Mouse (Mus musculus) A20 (cell line): ENCODE results near the gene Zfp988.
"Not testable (repeated sequence)": the region's sequence is repeated elsewhere in the genome, so short reads cannot be mapped to it uniquely, and the experiment has no call there.

Source experiments
- DNase-seq: peaks from one replicate; pipeline ENCODE4 v3.0.0-alpha.2; 2011; ENCODE audit warnings: low read depth, low spot score

The Zfp988 gene

DNA sequence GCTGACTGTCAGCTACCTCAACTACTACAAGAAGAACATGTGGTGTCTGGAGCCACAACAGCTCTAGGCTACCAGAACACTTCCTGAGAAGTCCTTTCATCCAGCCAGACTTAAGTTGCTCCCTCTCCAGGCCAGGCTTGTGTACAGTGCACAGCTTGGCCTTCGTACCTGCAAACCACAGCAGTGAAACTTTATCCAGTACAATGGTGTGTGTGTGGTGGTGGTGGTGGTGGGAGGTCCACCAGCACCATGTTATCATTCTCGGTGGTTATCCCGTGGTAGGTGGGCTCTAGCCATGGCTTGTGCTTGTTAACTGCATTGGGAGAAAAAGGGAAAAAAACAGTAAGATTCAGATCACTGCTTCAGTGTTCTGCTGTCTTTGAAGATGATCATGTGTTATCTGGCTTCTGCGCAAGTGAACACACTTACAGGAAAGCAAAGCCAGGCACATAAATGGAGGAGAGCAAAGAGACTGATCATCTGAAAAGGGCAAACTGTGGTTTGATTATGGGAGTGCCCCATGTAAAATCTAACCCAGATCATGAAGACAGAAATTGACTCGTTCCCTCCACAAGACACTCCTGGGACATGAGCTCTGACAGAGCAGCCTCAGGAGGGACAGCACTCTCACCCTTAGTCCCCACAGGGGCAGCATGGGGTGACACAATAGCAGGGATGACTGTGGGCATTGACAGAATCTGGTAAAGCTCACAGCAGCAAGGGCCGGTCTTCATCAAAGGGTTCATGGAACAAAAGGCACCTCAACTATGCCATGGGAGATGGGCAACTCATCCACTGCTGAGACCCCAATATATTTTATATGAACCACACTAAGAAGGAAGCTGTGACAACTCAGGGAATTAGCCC is 37.8 kb downstream of the Zfp988 start:
- DNase-seq = not testable (repeated sequence)

DNA sequence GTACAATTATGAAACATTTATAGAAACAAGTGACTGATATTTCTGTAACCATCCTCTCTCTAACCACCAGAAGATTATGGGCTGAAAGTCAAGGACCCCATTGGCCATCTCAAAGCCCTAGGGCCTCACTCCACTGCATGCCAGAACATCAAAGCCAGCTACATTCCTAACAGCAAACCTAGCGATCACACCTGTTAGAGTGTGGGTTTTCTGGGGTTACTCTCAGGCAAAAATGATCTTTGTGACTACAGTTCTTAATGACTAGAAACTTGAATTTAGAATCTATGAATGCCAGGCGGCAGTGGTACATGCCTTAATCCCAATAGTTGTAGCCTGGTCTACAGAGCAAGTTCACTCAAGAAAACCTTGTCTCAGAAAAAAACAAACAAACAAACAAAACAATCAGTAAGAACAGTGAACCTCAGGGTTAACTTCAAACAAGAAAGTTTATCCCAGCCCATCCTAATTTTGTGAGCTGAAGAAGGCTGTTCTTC is 39.6 kb downstream of the Zfp988 start:
- DNase-seq = not testable (repeated sequence)

DNA sequence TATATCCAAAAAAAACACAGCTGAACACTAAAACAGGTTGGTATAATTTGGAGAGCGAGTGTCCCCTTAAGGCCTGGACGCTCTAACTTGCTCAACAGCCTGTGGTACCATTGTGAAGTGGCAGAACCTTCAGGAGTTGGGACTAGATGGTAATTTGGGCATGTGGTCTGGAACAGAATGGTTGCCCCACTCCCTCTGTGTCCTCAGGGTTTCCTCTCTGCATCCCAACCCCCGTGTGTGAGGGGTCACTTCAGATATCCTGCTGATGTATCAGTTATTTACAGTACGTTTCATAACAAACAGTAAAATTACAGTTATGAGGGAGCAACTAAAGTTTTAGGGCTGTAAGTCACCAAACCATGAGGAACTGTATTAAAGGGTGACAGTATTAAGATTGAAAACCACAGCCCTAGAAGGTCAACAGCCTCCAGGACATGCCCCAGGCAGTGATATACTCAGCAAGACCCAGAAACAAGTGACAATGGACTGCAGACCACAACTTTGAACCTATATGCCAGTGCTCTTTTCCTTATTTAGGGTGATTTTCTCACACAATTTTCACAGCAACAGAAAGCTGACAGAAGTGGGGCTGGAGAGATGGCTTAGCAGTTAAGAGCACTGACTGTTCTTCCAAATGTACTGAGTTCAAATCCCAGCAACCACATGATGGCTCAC is 41.0 kb downstream of the Zfp988 start:
- DNase-seq = not testable (repeated sequence)

DNA sequence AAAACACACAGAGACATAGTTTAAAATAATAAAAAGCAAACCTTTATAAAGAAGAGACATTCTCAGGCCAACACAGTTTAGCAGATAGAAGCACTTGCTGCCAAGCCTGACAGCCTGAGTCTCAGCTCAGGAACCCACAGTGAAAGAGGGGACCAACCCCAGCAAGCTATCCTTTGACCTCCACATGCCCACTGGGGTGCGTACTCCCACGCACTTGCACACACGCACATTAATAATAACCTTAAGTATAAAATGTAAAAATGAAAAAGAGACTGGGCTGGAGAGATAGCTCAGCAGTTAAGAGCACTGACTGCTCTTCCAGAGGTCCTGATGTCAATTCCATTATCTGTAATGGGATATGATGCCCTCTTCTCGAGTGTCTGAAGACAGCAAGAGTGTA is 41.8 kb downstream of the Zfp988 start:
- not testable (repeated sequence) for DNase-seq

DNA sequence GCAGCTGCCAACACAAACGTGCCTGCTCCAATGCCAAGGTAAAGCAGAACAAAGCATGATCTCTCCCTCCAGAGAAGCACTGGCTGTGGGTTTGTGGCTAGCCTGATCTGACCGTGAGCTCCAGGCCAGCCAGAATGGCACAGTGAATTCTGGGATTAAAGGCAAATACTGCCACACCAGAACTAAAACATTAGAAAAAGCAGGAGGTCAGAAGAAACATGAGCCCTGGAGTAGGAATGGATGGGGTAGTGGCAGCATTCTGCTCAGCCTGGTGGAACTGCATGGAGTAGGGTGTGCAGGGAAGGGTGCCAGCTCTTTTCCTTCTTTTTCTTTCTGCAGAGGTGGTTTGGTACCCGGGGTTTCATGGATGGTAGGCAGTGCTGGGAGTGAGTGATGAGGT is 42.4 kb downstream of the Zfp988 start:
- DNase-seq = not testable (repeated sequence)

DNA sequence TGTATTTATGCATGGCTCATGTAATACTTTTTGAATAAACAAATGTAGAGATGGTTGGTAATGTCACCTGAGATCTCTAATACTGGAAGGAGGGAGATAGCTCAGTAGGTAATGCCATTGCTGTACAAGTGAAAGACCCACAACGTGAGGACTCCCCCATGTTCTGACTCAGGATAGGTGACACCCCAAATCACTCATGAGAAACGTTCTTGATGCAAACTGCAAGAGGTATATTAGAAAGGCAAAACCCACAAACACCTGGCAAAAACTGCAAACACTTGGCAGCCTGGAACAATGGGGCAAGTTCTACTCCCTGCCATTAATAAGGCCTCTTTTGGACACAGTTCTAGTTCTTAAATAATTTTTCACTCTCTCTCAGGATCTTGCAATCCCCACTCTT is 42.9 kb downstream of the Zfp988 start:
- DNase-seq = not testable (repeated sequence)

DNA sequence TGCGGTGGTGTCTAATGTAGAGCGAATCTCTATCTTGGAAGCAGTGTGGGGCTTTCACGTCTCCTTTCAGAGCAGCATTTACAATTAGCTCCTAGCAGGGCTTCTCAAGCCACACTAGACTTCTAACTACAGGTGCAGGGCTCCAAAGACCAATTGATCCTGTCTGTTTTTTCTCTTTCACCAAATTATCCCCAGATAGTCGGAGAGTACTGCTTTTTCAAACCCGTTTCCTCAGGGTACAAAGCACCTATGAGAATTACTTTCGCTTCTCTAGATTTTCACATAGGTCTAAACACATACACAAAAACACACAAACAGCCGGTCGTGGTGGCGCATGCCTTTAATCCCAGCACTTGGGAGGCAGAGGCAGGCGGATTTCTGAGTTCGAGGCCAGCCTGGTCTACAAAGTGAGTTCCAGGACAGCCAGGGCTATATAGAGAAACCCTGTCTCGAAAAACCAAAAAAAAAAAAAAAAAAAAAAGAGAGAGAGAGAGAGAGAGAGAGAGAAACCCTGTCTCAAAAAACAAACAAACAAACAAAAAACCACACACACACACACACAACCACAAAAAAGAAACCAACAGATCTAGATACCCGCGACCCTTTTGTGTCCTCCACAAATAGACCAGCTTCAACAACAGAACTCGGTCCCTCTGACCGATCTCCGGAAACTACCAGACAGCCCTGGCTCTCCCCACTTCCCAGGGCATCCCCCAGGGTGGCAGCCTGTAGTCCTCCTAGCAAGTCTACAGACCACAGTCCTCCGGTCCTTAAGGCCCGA is 43.6 kb downstream of the Zfp988 start:
- not testable (repeated sequence) for DNase-seq

DNA sequence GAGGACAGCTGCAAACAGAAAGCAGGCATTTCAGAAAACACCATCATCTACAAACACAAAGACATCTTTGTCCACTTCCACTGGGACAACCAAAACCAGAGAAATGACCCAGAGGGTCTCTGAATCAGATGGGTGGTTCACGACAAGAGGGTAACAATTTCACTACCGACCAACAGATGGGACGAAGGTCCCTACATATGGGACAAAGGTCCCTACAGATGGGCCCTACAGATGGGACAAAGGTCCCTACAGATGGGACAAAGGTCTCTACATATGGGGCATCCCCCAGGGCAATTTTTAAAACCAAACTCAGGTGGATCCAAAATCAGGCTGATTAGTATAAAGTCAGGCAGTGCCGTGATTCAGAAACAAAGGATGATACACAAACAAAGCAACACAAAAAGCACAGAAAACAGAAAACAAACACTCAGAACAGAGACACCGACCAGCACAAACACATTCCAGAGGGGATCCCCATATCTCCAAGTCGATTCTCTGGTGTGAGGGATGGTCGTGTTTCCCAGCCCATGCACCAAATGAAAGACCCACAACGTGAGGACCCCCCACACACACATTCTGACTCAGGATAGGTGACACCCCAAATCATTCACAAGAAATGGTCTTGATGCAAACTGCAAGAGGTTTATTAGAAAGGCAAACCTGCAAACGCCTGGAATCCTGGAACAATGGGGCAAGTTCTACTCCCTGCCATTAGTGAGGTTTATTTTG is 44.4 kb downstream of the Zfp988 start:
- not testable (repeated sequence) for DNase-seq

DNA sequence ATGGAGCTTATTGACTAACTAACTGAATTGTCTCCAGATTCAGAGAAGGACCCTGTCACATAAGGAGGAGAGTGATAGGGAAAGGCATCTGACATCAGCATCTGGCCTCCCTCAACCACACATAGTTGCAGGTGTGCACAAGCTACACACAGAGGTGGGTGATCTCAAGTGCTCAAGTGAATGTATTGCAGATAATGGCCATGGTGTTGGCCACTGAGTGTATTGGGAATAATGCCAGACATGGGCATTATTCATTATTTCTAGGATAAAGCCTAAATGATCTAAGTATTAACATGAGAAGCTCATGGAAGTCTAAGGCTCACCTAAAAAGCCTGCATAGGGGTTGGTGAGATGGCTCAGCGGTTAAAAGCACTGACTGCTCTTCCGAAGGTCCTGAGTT is 45.1 kb downstream of the Zfp988 start:
- DNase-seq = not testable (repeated sequence)

DNA sequence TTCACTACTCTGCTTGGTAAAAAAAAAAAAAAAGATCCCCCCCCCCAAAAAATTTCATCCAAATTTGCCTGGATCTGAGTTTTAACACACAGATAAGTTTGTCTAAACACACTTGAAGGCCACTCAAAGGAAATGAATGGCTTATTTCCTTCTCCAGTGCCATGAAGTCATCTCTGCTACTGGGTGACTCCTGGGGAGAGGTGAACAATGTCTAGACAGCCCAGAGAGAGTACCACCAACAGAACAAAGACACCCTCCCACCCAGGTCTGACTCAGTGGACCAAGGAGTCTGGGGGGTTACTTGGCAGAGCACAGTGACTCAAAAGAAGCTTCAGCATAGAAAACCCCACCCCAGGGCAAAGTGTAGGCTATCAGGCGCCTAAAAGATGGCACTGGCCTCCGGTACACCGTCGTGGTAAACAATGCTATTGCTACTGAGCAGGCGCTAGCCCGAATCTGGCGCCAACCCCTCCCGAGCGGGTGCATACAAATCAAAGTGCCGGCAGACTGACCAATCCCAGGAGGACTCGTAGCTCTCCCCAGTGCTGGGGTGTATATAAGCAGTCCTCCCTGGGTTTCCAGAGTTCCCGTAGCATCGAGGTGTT is 46.0 kb downstream of the Zfp988 start:
- not testable (repeated sequence) for DNase-seq

DNA sequence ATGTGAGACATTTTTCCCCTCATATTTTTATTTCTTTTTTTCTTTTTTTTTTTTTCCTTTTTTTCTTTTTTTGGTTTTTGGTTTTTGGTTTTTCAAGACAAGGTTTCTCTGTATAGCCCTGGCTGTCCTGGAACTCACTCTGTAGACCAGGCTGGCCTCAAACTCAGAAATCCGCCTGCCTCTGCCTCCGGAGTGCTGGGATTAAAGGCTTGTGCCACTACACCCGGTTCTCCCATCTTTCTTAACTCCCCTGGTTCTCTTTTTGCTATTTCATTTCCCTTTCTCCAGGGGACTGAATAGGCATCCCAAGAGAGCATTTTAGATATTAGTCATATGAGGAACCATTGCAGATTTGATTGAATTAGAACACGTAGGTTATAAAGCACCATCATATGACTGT is 48.2 kb downstream of the Zfp988 start:
- not testable (repeated sequence) for DNase-seq

DNA sequence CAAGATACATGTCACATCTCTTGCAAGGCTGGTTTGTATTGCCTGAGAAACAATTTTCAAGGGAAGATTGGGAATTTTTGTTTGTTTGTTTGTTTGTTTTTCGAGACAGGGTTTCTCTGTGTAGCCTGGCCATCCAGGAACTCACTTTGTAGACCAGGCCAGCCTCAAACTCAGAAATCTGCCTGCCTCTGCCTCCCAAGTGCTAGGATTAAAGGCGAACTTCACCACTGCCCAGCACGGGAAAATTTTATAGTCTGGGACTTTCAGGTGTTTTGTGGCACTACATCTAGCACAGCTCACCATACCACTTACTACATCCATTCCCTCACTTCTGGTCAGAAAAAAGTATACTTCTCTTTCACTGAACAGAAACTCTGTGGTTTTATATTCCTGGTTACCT is 50.6 kb downstream of the Zfp988 start:
- DNase-seq = not testable (repeated sequence)

DNA sequence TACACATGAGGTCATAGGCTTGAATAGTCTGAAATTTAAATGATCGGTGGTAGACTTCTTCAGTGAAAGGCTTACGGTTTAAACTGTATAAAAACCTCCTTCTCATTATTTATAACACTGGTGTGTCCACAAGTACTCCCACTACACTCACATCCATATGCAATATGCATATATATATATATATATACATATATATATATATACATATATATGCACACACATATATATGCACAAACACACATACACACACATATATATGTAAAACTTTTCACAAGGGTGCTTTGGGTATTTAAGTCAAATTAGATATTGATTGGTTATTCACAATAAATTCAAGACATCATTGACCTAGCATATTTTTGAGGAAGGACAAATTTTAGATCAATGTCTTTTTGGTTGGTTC is 51.7 kb downstream of the Zfp988 start:
- DNase-seq = not testable (repeated sequence)

DNA sequence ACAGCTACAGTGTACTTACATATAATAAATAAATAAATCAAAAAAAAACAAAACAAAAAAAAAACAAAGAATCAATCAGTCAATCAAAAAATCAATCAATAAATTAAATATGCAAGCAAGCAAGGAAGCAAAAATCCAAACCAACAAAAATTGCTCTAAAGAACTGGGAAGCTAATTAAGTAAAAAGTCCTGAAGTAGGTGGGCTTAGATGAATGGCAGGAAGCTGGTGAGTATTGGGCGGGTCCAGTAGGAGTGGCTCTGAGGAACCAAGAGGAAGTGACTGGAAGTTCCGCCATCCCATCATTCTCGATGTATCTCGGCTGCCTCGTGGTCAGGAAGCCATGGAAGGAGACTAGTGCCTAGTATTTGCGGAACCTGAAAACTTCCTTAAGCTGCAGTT is 55.5 kb downstream of the Zfp988 start, which contains the start of gene Zfp978:
TSS of gene Zfp978 (plus strand) at position 301 of the 400 bp plus-strand sequence.
- not testable (repeated sequence) for DNase-seq

DNA sequence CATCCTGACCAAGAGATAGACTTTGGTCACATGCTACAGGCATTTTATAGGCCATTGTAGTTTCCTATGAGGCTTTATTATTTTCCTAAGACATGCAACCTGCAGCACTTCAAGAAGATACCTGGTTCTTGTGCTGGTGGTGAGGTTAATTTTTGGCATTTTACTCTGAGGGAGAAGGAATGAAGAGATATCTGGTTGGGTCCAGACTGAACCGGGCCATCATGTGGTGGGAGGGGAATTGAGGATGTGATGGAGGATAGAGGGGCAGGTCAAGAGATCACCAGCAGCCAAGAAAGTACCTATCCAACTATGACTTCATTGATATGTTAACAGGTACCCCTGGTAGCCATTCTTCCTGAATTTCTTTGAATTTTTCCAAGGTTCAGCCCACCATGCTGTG is 56.4 kb downstream of the Zfp988 start:
- not testable (repeated sequence) for DNase-seq

DNA sequence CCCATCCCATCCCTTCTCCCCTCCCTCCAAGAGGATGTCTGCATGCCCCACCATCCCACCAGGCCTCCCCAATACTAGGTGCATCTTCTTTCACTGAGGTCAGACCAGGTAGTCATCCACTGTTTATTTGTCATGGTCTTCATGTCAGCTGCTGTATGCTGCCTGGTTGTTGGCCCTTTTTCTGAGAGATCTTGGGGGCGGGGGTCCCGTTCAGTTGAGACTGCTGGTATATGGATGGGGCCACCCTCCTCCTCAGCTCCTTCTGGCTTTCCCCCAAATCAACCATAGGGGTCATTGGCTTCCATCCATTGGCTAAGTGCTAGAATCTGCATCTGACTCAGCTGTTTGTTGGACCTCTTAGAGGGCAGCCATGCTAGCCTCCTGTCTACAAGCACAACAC is 64.1 kb downstream of the Zfp988 start:
- not testable (repeated sequence) for DNase-seq

DNA sequence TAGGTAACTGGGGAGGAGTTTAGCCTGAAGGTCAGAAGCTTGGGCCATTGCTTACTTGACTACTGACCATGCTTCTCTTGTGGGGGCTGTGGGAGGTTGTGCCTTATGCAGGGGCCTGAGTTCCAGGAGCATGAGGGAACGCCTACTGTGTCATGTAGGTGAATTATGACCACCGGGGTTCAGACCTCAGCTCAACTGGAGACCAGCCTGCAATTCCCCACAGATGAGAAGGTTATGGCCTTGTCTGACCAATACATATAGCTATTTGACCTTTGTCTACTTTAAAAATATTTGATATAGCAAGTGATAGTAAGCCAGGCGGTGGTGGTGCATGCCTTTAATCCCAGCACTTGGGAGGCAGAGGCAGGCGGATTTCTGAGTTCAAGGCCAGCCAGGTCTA is 77.7 kb downstream of the Zfp988 start:
- DNase-seq = not testable (repeated sequence)
